Mouse (Mus musculus) lung, postnatal 4 days (tissue): ENCODE results near the gene Rab21.
A peak's percentile ranks its signal among the peaks of the same experiment; 100 is the strongest.

Experiments used
- DNase-seq, 2 experiments: peaks; one replicate each; pipeline ENCODE4 v3.0.0; 2021

Gene Rab21

DNA sequence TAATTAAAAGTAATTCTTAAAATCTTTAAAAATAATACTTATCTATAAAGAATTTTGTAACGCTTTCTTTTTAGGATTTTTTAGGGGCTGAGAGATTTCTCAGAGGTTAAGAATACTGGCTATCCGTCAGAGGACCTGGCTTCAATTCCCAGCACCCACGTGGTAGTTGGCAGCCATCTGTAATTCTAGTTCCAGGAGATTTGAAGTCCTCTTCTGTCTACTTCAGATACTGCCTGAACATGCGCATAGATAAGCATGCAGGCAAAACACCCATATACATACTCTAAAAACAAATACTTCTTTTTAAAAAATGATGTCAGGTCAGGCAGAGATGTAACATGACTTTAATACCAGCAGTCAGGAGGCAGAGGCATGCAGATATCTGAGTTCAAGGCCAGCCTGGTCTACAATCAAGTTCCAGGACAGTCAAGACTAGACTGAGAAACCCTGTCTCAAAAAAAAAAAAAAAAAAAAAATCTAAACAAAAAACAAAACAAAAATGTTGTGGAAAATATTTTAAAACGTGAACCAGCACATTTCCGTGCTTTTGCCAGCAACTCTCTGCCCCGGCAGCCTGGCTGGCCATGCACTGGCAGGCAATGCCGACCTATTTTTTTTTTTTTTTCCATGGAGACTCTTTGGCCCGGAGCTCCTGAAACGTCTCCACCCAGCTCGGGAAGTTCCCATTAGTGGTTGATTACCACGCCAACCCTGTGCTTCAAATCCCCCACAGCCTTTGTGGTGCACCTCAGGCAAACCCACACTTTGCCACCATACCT, 44.6 kb downstream of the Rab21 start:
- no peak for DNase-seq

GRCm38 (mm10) chr10:115262926-115263562, 52.4 kb downstream of the Rab21 start:
- no peak for DNase-seq

DNA sequence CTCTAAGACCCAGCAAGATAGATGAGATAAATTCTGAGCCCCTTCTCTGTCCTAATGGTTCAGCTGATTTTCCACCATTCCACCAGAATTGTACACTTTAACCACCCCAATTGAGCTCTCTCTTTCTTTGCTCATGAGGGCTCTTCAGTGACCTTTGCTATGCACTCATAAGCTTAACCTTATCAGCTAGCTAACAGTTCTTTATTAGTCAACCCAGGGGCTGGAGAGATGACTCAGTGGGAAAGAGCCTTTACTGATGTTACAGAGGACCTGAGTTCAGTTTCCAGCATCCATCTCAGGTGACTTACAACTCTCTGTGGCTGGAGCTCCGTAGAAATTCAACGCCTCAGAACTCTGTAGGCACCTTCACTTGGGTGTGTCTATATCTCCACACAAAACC, 53.1 kb downstream of the Rab21 start:
- no peak for DNase-seq

DNA sequence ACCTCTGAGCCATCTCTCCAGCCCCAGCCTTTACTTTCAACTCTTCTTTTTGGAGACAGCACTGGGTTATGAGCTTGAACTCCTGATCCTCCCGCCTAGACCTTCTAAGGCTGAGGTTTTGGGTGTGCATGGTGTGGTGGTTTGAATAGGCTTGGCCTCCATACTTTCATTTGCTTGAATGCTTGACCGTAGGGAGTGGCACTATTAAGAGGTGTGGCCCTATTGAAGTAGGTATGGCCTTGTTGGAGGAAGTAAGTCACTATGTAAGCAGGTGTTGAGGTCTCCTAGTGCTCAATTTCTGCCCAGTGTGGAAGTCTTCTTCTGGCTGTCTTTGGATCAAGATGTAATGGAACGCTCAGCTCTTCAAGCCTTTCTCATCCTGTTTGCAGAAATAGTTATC, 54.0 kb downstream of the Rab21 start:
- DNase-seq, result no peak

- no peak for DNase-seq
Measured at GRCm38 (mm10) chr10:115256162-115256561, 59.2 kb downstream of the Rab21 start.

GRCm38 (mm10) chr10:115253521-115253920, 61.9 kb downstream of the Rab21 start:
- DNase-seq, result no peak

- DNase-seq, result peak; percentile 30 to 34
Measured at GRCm38 (mm10) chr10:115252321-115252757, 63.1 kb downstream of the Rab21 start.

- DNase-seq, result peak; percentile 97 to 98
Measured at GRCm38 (mm10) chr10:115251088-115251934, 64.1 kb downstream of the Rab21 start, which contains the start of gene Tbc1d15. Gene Tbc1d15, minus strand, starts transcription at chr10:115251467.

- peak; percentile 26 to 30 for DNase-seq
Measured at GRCm38 (mm10) chr10:115250235-115251087, 64.9 kb downstream of the Rab21 start.

DNA sequence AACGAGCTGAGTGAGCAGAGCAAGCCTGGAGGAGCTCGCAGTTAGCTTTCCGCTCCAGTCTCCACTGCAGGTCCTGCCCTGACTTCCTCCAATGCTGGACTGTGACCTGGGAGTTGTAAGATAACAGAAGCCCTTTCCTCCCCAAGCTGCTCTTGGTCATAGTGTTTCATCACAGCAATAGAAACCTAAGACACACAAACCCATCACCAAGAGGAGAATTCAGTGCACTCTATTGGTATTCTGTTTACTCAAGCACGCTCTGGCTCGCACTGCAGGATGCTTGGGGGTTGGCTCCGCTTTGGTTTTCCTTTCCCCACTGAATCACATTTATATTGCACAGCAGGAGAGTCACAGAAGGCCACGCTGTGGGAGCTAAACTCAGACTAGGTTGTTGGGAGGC, 67.4 kb downstream of the Rab21 start:
- no peak for DNase-seq

DNA sequence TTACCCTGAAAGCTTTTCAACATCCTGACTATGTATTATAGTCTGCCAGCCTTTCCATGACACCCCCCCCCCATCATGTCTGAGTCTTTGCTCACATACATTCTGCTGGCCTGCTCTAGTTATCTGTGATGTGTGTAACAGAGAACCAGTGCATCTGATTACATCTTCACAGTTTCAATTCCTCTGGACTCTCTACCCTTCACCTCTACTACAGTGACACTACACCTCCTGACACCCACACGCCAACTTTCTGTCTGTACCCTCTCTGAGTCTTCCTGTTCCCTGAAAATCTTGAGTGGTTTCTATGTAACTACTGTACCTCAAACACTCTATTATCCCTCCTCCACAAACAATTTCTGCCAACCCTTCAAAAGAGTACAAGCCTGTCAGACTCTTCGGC, 69.9 kb downstream of the Rab21 start:
- DNase-seq, result no peak

DNA sequence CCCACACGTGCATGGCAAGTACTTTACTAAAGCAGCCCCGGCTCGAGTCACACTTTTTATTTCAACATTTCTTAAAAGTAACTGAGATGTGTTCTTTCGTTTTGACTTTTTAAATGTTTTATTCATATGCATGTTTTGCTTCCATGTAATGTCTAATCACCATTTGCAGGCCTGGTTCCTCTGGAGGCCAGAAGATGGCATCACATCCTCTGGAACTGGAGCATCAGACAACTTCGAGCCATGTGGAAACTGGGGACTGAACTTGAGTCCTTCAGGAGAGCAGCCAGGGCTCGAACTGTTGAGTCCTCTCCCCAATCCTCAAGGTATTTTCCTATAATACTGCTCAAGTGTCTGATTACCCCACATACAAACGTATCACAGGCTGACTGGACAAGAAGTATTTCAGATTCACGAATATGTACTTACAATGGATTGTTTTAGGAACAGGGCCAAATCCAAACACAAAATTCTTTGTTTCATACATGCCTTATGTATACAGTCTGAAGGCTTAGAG, 74.3 kb downstream of the Rab21 start:
- DNase-seq, result no peak

DNA sequence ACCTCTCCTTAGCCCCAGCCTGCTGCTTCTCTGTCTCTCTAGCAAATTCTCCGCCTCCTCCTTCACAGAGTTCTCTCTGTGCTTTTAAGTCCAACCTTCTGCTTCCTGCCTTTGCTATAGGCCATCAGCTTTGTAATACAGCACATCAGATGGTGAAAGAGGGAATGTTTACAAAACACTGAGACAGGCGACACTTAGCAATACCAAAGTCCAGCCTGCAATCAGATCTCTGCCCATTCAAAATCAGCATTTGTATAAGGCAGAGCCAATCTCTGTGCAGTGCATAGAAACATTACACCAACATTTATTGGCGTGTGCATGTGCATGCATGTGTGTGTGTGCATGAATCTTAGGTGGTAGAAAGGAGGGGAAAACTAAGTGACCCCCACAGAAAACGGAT, 77.5 kb downstream of the Rab21 start:
- no peak for DNase-seq
